Mouse (Mus musculus): ENCODE data around the gene Gm21983. TPM values are rescaled to one million over a fixed set of nuclear protein-coding genes. Genes with fewer than 3 reads are reported as not detected.
A peak's percentile ranks its signal among the peaks of the same experiment; 100 is the strongest.

Gm21983 gene
- polyA plus RNA-seq (2012; rRNA removed) (5.2 and 9.0 TPM in 2 replicates), polyA plus RNA-seq (2014; fragmentation: Nextera tagmentation; extraction: Ambion mirVana) (0.58 and 0.62 TPM in 2 replicates)

GRCm38 (mm10) chr7:27180837-27181695, at the start of gene Gm21983, which contains the start of gene Mia:
Gene Gm21983, minus strand, starts transcription at chr7:27181086.
Gene Mia, minus strand, starts transcription at chr7:27181157.
- Histone ChIP-seq H3K9ac (ENCODE audit: low read depth, low read length, severe bottlenecking) (peak within 1 kb of the TSS; percentile 52), H3K4me1 (ENCODE audit: control insufficient read depth, insufficient read depth, low read length) (peaks cover 14% of the 10 kb centered on the region), H3K27ac (replicated peaks; ENCODE audit: low read depth, low read length) (peak within 1 kb of the TSS; percentile 90), H3K4me2 (replicated peaks; ENCODE audit: low read depth, low read length, severe bottlenecking) (peak within 1 kb of the TSS; percentile 56), H3K27me3 (ENCODE audit: control insufficient read depth, insufficient read depth, low read length) (no peaks in the 10 kb centered on the region), H3K4me3 (replicated peaks; ENCODE audit: low read length) (peak within 1 kb of the TSS; percentile 63), H3K36me3 (ENCODE audit: control insufficient read depth, insufficient read depth, low read length) (peaks cover 25% of the 10 kb centered on the region), H3K9me3 (ENCODE audit: control insufficient read depth, low read length) (no peaks in the 10 kb centered on the region)
- 58% methylated on average over 14 of the region's 14 CpGs for WGBS
- DNase-seq (ENCODE audit: low spot score), result peak; percentile 26
- TF ChIP-seq POLR2A (IDR thresholded peaks at IDR 0.05; ENCODE audit: borderline replicate concordance, extremely low read depth, insufficient read depth, insufficient read length), result no peak
- no peak for ATAC-seq (ENCODE audit: low FRiP score, low read depth)

GRCm38 (mm10) chr7:27228865-27229264, 48.0 kb upstream of the Gm21983 start:
- H3K4me2 ChIP-seq (replicated peaks; ENCODE audit: low read depth, low read length, severe bottlenecking), result peak overlapping the region; percentile 64
- peak overlapping the region; percentile 79 for H3K4me3 ChIP-seq (replicated peaks; ENCODE audit: low read length)
- no peak for DNase-seq (ENCODE audit: low spot score)
- no peaks in the 10 kb centered on the region for H3K27me3 ChIP-seq (ENCODE audit: control insufficient read depth, insufficient read depth, low read length)
- ATAC-seq (ENCODE audit: low FRiP score, low read depth), result no peak
- TF ChIP-seq POLR2A (IDR thresholded peaks at IDR 0.05; ENCODE audit: borderline replicate concordance, extremely low read depth, insufficient read depth, insufficient read length), result no peak
- H3K36me3 ChIP-seq (ENCODE audit: control insufficient read depth, insufficient read depth, low read length), result no peaks in the 10 kb centered on the region
- 15% methylated on average over 6 of the region's 6 CpGs for WGBS
- H3K27ac ChIP-seq (replicated peaks; ENCODE audit: low read depth, low read length), result peak overlapping the region; percentile 83
- H3K9me3 ChIP-seq (ENCODE audit: control insufficient read depth, low read length), result no peaks in the 10 kb centered on the region
- peaks cover 35% of the 10 kb centered on the region for H3K4me1 ChIP-seq (ENCODE audit: control insufficient read depth, insufficient read depth, low read length)
- peak overlapping the region; percentile 67 for H3K9ac ChIP-seq (ENCODE audit: low read depth, low read length, severe bottlenecking)

- Histone ChIP-seq H3K4me2 (replicated peaks; ENCODE audit: low read depth, low read length, severe bottlenecking) (peak within 1 kb of the TSS; percentile 64), H3K36me3 (ENCODE audit: control insufficient read depth, insufficient read depth, low read length) (no peaks in the 10 kb centered on the region), H3K4me3 (replicated peaks; ENCODE audit: low read length) (peak within 1 kb of the TSS; percentile 79), H3K27ac (replicated peaks; ENCODE audit: low read depth, low read length) (peak within 1 kb of the TSS; percentile 83), H3K27me3 (ENCODE audit: control insufficient read depth, insufficient read depth, low read length) (no peaks in the 10 kb centered on the region), H3K4me1 (ENCODE audit: control insufficient read depth, insufficient read depth, low read length) (peaks cover 30% of the 10 kb centered on the region), H3K9me3 (ENCODE audit: control insufficient read depth, low read length) (no peaks in the 10 kb centered on the region), H3K9ac (ENCODE audit: low read depth, low read length, severe bottlenecking) (peak within 1 kb of the TSS; percentile 67)
- peak; percentile 87 for ATAC-seq (ENCODE audit: low FRiP score, low read depth)
- WGBS, result under 1% methylated on average over 37 of the region's 49 CpGs
- peak; percentile 94 for DNase-seq (ENCODE audit: low spot score)
- peak; percentile 71; the same call in 1 of the 2 replicates for TF ChIP-seq POLR2A (IDR thresholded peaks at IDR 0.05; ENCODE audit: borderline replicate concordance, extremely low read depth, insufficient read depth, insufficient read length)
These were observed 47.5 kb upstream of the Gm21983 start, which contains the start of gene Itpkc for GRCm38 (mm10) chr7:27228281-27228821. Gene Itpkc, minus strand, starts transcription at chr7:27228661.

- H3K36me3 ChIP-seq (ENCODE audit: control insufficient read depth, insufficient read depth, low read length), result peaks cover 2% of the 10 kb centered on the region; the same call in 1 of the 2 replicates
- no peak for DNase-seq (ENCODE audit: low spot score)
- 1% methylated on average over 10 of the region's 10 CpGs for WGBS
- no peaks in the 10 kb centered on the region for H3K27me3 ChIP-seq (ENCODE audit: control insufficient read depth, insufficient read depth, low read length)
- peaks cover 29% of the 10 kb centered on the region for H3K4me1 ChIP-seq (ENCODE audit: control insufficient read depth, insufficient read depth, low read length)
- H3K4me2 ChIP-seq (replicated peaks; ENCODE audit: low read depth, low read length, severe bottlenecking), result peak overlapping the region; percentile 64
- no peaks in the 10 kb centered on the region for H3K9me3 ChIP-seq (ENCODE audit: control insufficient read depth, low read length)
- no peak for TF ChIP-seq POLR2A (IDR thresholded peaks at IDR 0.05; ENCODE audit: borderline replicate concordance, extremely low read depth, insufficient read depth, insufficient read length)
- ATAC-seq (ENCODE audit: low FRiP score, low read depth), result no peak
- peak overlapping the region; percentile 67 for H3K9ac ChIP-seq (ENCODE audit: low read depth, low read length, severe bottlenecking)
- peak overlapping the region; percentile 83 for H3K27ac ChIP-seq (replicated peaks; ENCODE audit: low read depth, low read length)
- peak overlapping the region; percentile 79 for H3K4me3 ChIP-seq (replicated peaks; ENCODE audit: low read length)
These were observed 46.8 kb upstream of the Gm21983 start for GRCm38 (mm10) chr7:27227676-27228075.

GRCm38 (mm10) chr7:27227276-27227675, 46.4 kb upstream of the Gm21983 start:
- H3K9ac ChIP-seq (ENCODE audit: low read depth, low read length, severe bottlenecking), result peak overlapping the region; percentile 67
- 37% methylated on average over 9 of the region's 9 CpGs for WGBS
- H3K4me3 ChIP-seq (replicated peaks; ENCODE audit: low read length), result peak overlapping the region; percentile 79
- peaks cover 29% of the 10 kb centered on the region for H3K4me1 ChIP-seq (ENCODE audit: control insufficient read depth, insufficient read depth, low read length)
- peak overlapping the region; percentile 64 for H3K4me2 ChIP-seq (replicated peaks; ENCODE audit: low read depth, low read length, severe bottlenecking)
- DNase-seq (ENCODE audit: low spot score) (no peak), ATAC-seq (ENCODE audit: low FRiP score, low read depth) (no peak)
- no peaks in the 10 kb centered on the region for H3K9me3 ChIP-seq (ENCODE audit: control insufficient read depth, low read length)
- H3K36me3 ChIP-seq (ENCODE audit: control insufficient read depth, insufficient read depth, low read length), result peaks cover 4% of the 10 kb centered on the region; the same call in 1 of the 2 replicates
- no peak for TF ChIP-seq POLR2A (IDR thresholded peaks at IDR 0.05; ENCODE audit: borderline replicate concordance, extremely low read depth, insufficient read depth, insufficient read length)
- no peaks in the 10 kb centered on the region for H3K27me3 ChIP-seq (ENCODE audit: control insufficient read depth, insufficient read depth, low read length)
- no peak overlapping the region; the same call in 1 of the 2 replicates for H3K27ac ChIP-seq (replicated peaks; ENCODE audit: low read depth, low read length)

Data from limb, embryonic 14.5 days (tissue).